Mouse (Mus musculus) lung, embryonic 14.5 days (tissue): ENCODE data around the gene Olfr282. TPM values are rescaled to one million over a fixed set of nuclear protein-coding genes. Genes with fewer than 3 reads are reported as not detected.

Source experiments
- ATAC-seq: fragments of 200-750 bp; cut with Nextera tagmentation; 2 replicates; pipeline ENCODE4 v1.8.0; 2017; ENCODE audit warnings: mild to moderate bottlenecking, moderate TSS enrichment, moderate library complexity; ENCODE audit not compliant: insufficient read depth
- DNase-seq: peaks from one replicate; pipeline ENCODE4 v3.0.0-alpha.2; 2015
- H3K27ac ChIP-seq: fragments of 300-500 bp; sonication (generic); 2 replicates; pipeline ENCODE4 v1.5.1; 2014; ENCODE audit warnings: low read depth, mild to moderate bottlenecking, moderate library complexity
- H3K27me3 ChIP-seq: fragments of 300-500 bp; sonication (generic); 2 replicates; pipeline ENCODE4 v1.6.1; 2014; ENCODE audit warnings: low read length, control low read depth; ENCODE audit not compliant: insufficient read depth
- H3K36me3 ChIP-seq: fragments of 300-500 bp; sonication (generic); 2 replicates; pipeline ENCODE4 v1.6.1; 2014; ENCODE audit warnings: control low read depth; ENCODE audit not compliant: insufficient read depth
- H3K4me1 ChIP-seq: fragments of 300-500 bp; sonication (generic); 2 replicates; pipeline ENCODE4 v1.6.1; 2014; ENCODE audit warnings: antibody characterized with exemption, control low read depth; ENCODE audit not compliant: insufficient read depth
- H3K4me2 ChIP-seq: fragments of 300-500 bp; sonication (generic); 2 replicates; pipeline ENCODE4 v1.6.1; 2014; ENCODE audit warnings: mild to moderate bottlenecking
- H3K4me3 ChIP-seq: fragments of 300-500 bp; sonication (generic); 2 replicates; pipeline ENCODE4 v1.5.1; 2014; ENCODE audit warnings: low read depth, low read length
- H3K9ac ChIP-seq: fragments of 300-500 bp; sonication (generic); 2 replicates; pipeline ENCODE4 v1.6.1; 2014
- H3K9me3 ChIP-seq: fragments of 300-500 bp; sonication (generic); 2 replicates; pipeline ENCODE4 v1.6.1; 2016; ENCODE audit warnings: low read depth, low read length, control low read depth
- CTCF ChIP-seq: IDR thresholded peaks from 2 replicates; pipeline ENCODE4 v1.5.1; 2016; ENCODE audit warnings: antibody characterized with exemption, low read depth
- WGBS: fragments of 180-500 bp; shearing (Covaris S2); extraction: QIAGEN DNeasy Blood & Tissue Kit; methylation state at CpG from one replicate; pipeline ENCODE4 v1.1.7; 2014; 5-methylcytosine and 5-hydroxymethylcytosine counted together
- polyA plus RNA-seq: library from polyadenylated mRNA; unstranded; fragments of >200 nt; fragmentation: Nextera tagmentation; extraction: Ambion mirVana; gene quantifications from 2 replicates; pipeline ENCODE4 v1.2.1, GENCODE M21; 2014

Olfr282 gene
- polyA plus RNA-seq, 1 experiment from 2014 or later, result not detected

GRCm38 (mm10) chr15:98486433-98487021 lies 55.5 kb downstream of the Olfr282 start:
- TF ChIP-seq CTCF, result no peak
- Histone ChIP-seq H3K9ac (no peak overlapping the region), H3K9me3 (no peaks in the 10 kb centered on the region), H3K27me3 (no peaks in the 10 kb centered on the region), H3K27ac (no peak overlapping the region), H3K36me3 (no peaks in the 10 kb centered on the region), H3K4me2 (no peak overlapping the region), H3K4me3 (no peak overlapping the region), H3K4me1 (no peaks in the 10 kb centered on the region)
- 92% methylated on average over 8 of the region's 8 CpGs for WGBS
- ATAC-seq (no peak), DNase-seq (no peak)

Other genes with a start within 250 kb of the Olfr282 start
- not detected in 2 replicates for gene Olfr288, start 235.7 kb upstream of the Olfr282 start, polyA plus RNA-seq
- gene Gm44579, start 210.2 kb upstream of the Olfr282 start, polyA plus RNA-seq, result not detected in 2 replicates
- not detected in 2 replicates for gene Olfr287, start 210.2 kb upstream of the Olfr282 start, polyA plus RNA-seq
- not detected in 2 replicates for gene Olfr286, start 196.8 kb upstream of the Olfr282 start, polyA plus RNA-seq
- gene H1fnt, start 173.9 kb upstream of the Olfr282 start, polyA plus RNA-seq, result not detected in 2 replicates
- gene Zfp641, start 135.1 kb upstream of the Olfr282 start, polyA plus RNA-seq, result 0.54 and 0.63 TPM in 2 replicates
- gene Olfr285, start 113.9 kb upstream of the Olfr282 start, polyA plus RNA-seq, result not detected in 2 replicates
- not detected in 2 replicates for gene Olfr284, start 90.2 kb upstream of the Olfr282 start, polyA plus RNA-seq
- gene Olfr283, start 50.3 kb upstream of the Olfr282 start, polyA plus RNA-seq, result not detected in 2 replicates
- gene Olfr281, start 21.4 kb downstream of the Olfr282 start, polyA plus RNA-seq, result not detected in 2 replicates
- gene OR5BS1P, start 38.7 kb downstream of the Olfr282 start, polyA plus RNA-seq, result not detected in 2 replicates
- gene Lalba, start 51.5 kb downstream of the Olfr282 start, polyA plus RNA-seq, result 0.50 and 0.68 TPM in 2 replicates
- gene Olfr279, start 61.2 kb downstream of the Olfr282 start, polyA plus RNA-seq, result not detected in 2 replicates
- 113 and 121 TPM in 2 replicates for gene Kansl2, start 103.0 kb downstream of the Olfr282 start, polyA plus RNA-seq
- 57.7 and 58.5 TPM in 2 replicates for gene Ccnt1, start 139.7 kb downstream of the Olfr282 start, polyA plus RNA-seq
- 0.50 TPM in 1 of 2 replicates, not detected in the other for gene 4930415O20Rik, start 139.8 kb downstream of the Olfr282 start, polyA plus RNA-seq
- 20.5 and 21.8 TPM in 2 replicates for gene Adcy6, start 178.9 kb downstream of the Olfr282 start, polyA plus RNA-seq
- 24.6 and 28.9 TPM in 2 replicates for gene Cacnb3, start 199.6 kb downstream of the Olfr282 start, polyA plus RNA-seq
- gene Ddx23, start 231.7 kb downstream of the Olfr282 start, polyA plus RNA-seq, result 27.2 and 28.7 TPM in 2 replicates
- 0.57 and 0.67 TPM in 2 replicates for gene Rnd1, start 246.2 kb downstream of the Olfr282 start, polyA plus RNA-seq